Mouse (Mus musculus) E14TG2a.4 (cell line): ENCODE results near the gene Tbc1d17.

Source experiments
- CTCF ChIP-seq: conservative IDR thresholded peaks from 2 replicates; pipeline ENCODE4 v1.5.1; 2014; ENCODE audit warnings: low read length
- NANOG ChIP-seq: IDR thresholded peaks from 2 replicates; pipeline ENCODE4 v1.6.1; 2014; ENCODE audit warnings: borderline replicate concordance, low read length, mixed read lengths

DNA sequence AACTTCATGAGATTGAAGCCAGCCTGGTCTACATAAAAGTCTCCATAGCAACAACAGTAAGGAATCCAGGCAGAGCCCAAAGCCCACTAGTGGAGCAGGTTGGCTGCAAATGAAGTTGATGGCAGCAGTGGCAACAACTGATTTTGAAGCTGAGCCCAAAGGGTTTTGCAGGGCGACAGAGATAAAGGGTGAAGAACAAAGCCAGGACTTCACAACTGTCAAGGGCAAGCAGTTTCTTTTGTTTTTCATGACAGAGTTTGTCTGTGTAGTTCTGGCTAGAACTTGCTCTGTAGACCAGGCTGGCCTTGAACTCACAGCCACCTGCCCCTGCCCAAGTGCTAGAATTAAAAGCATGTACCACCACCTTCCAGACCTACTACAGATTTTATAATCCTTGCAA, 22.3 kb upstream of the Tbc1d17 start:
- TF ChIP-seq CTCF (no peak), NANOG (no peak)
